ENCODE assay signal across 9 mouse cellular contexts in the genomic region with DNA sequence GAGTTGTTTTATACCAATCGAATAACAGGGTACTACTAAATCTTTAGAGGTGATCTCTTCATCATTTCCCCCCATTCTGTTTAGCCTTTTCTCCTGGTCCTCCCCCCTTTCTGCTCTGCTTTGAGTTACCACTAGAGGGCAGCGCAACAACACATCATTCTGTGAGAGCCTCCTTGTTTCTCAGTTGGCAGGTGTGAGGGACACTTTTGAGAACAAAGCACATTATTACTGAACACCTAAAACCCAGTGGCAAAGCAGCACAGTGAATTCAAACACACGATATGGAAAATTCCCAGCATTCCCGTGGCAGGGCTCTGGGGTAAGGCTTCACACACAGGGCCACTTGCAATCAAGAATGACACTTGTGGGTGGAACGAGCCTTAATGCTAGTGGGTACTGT.
DNase-seq lines count a peak whose midpoint lies in the region; ATAC-seq lines count a peak whose summit lies in the region.
"Had no signal": no experiment of that assay in that cellular context is flagged by ENCODE, and none has a peak within 500 bp of the region (broad histone marks: within the 10 kb centered on the region; RNA-seq: fewer than 3 reads in every experiment).

No protein-coding gene starts in this region.

- ATAC-seq in heart, embryonic 12.5 days (ENCODE audit: insufficient number of reproducible peaks, low FRiP score), result no peak
- ATAC-seq in erythroblast, adult 5-6 weeks (replicated peaks; ENCODE audit: low FRiP score, poor library complexity, severe bottlenecking), result peak; percentile 43; the same call in 1 of the 2 replicates
- peak; percentile 49; the same call in 1 of the 2 replicates for ATAC-seq in hindbrain, embryonic 16.5 days
- ATAC-seq in midbrain, embryonic 14.5 days (ENCODE audit: low FRiP score, low TSS enrichment), result peak; percentile 61

- no peak overlapping the region for H3K27ac ChIP-seq in heart, embryonic 12.5 days (ENCODE audit: poor library complexity, severe bottlenecking)
- peak overlapping the region; percentile 68; the same call in 1 of the 2 replicates for H3K27ac ChIP-seq in hindbrain, embryonic 16.5 days (ENCODE audit: low read depth, low read length)
- peak overlapping the region; percentile 73 for H3K27ac ChIP-seq in midbrain, embryonic 14.5 days (replicated peaks; ENCODE audit: low read depth, low read length)
- H3K27ac ChIP-seq: limb, embryonic 15.5 days had no signal

- no peaks in the 10 kb centered on the region for H3K9me3 ChIP-seq in heart, embryonic 12.5 days (replicated peaks)
- no peaks in the 10 kb centered on the region for H3K9me3 ChIP-seq in hindbrain, embryonic 16.5 days (ENCODE audit: control insufficient read depth, low read length)
- no peaks in the 10 kb centered on the region for H3K9me3 ChIP-seq in midbrain, embryonic 14.5 days (ENCODE audit: control insufficient read depth, low read length)
- H3K9me3 ChIP-seq: limb, embryonic 15.5 days had no signal

- no peaks in the 10 kb centered on the region for H3K36me3 ChIP-seq in heart, embryonic 12.5 days
- H3K36me3 ChIP-seq in hindbrain, embryonic 16.5 days (ENCODE audit: control insufficient read depth, insufficient read depth, low read length), result no peaks in the 10 kb centered on the region
- H3K36me3 ChIP-seq in midbrain, embryonic 14.5 days (ENCODE audit: control insufficient read depth, insufficient read depth, low read length), result no peaks in the 10 kb centered on the region
- H3K36me3 ChIP-seq: limb, embryonic 15.5 days had no signal

- H3K27me3 ChIP-seq in heart, embryonic 12.5 days (replicated peaks), result no peaks in the 10 kb centered on the region
- H3K27me3 ChIP-seq in hindbrain, embryonic 16.5 days (replicated peaks; ENCODE audit: control insufficient read depth, insufficient read depth, low read length), result no peaks in the 10 kb centered on the region
- no peaks in the 10 kb centered on the region for H3K27me3 ChIP-seq in midbrain, embryonic 14.5 days (ENCODE audit: control insufficient read depth, insufficient read depth, low read length)
- H3K27me3 ChIP-seq: limb, embryonic 15.5 days had no signal

- WGBS in heart, embryonic 12.5 days, result 41% methylated on average over 5 of the region's 5 CpGs
- WGBS in hindbrain, embryonic 16.5 days, result 23% methylated on average over 5 of the region's 5 CpGs
- WGBS in midbrain, embryonic 14.5 days, result 22% methylated on average over 5 of the region's 5 CpGs

- no peak overlapping the region for H3K4me2 ChIP-seq in heart, embryonic 12.5 days
- peak overlapping the region; percentile 13; the same call in 1 of the 2 replicates for H3K4me2 ChIP-seq in hindbrain, embryonic 16.5 days (ENCODE audit: low read length)
- no peak overlapping the region for H3K4me2 ChIP-seq in midbrain, embryonic 14.5 days (ENCODE audit: low read length)
- H3K4me2 ChIP-seq: limb, embryonic 15.5 days had no signal

- no peak overlapping the region for H3K4me3 ChIP-seq in heart, embryonic 12.5 days
- H3K4me3 ChIP-seq in hindbrain, embryonic 16.5 days (ENCODE audit: low read length), result no peak overlapping the region
- no peak overlapping the region for H3K4me3 ChIP-seq in midbrain, embryonic 14.5 days (replicated peaks; ENCODE audit: low read depth, low read length)
- H3K4me3 ChIP-seq: limb, embryonic 15.5 days had no signal

- H3K9ac ChIP-seq in heart, embryonic 12.5 days, result no peak overlapping the region
- H3K9ac ChIP-seq in hindbrain, embryonic 16.5 days (ENCODE audit: low read depth, low read length), result no peak overlapping the region; the same call in 1 of the 2 replicates
- no peak overlapping the region for H3K9ac ChIP-seq in midbrain, embryonic 14.5 days (replicated peaks; ENCODE audit: low read length)
- H3K9ac ChIP-seq: limb, embryonic 15.5 days had no signal

- DNase-seq in heart, adult 8-10 months (ENCODE audit: low spot score), result peak; percentile 53
- peak; percentile 87 for DNase-seq in brain, adult 2 months (ENCODE audit: low read depth, low spot score)
- peak; percentile 53 for DNase-seq in left cerebral cortex, adult 11 months (ENCODE audit: low spot score)
- DNase-seq in midbrain, embryonic 14.5 days, result peak; percentile 88
- DNase-seq in thymus, postnatal 10 days (ENCODE audit: low spot score in 2 of 2), result peak; percentile 5 to 55

- peaks cover 43% of the 10 kb centered on the region for H3K4me1 ChIP-seq in heart, embryonic 12.5 days (replicated peaks)
- peaks cover 32% of the 10 kb centered on the region for H3K4me1 ChIP-seq in hindbrain, embryonic 16.5 days (ENCODE audit: control insufficient read depth, insufficient read depth, low read depth, low read length)
- H3K4me1 ChIP-seq in midbrain, embryonic 14.5 days (ENCODE audit: control insufficient read depth, insufficient read depth, low read length), result peaks cover 40% of the 10 kb centered on the region

Comparison
In these comparisons a context has a peak if more than half of its experiments do, and no peak if none do; other contexts are left out.
1. DNase-seq: peak in every context shown above with its lines; median percentile 88 in midbrain, embryonic 14.5 days; 87 in brain, adult 2 months; 53 in heart, adult 8-10 months; 53 in left cerebral cortex, adult 11 months; 30 in thymus, postnatal 10 days.